Mouse (Mus musculus): ENCODE data around the gene Cracr2b.

- peak; percentile 91; the same call in 1 of the 2 replicates for TF ChIP-seq CTCF (IDR thresholded peaks at IDR 0.05; ENCODE audit: extremely low read depth, insufficient read length, insufficient replicate concordance, low read depth, low read length)
- no peak for TF ChIP-seq POLR2A (IDR thresholded peaks at IDR 0.05; ENCODE audit: low read depth, low read length)
These were observed 20.1 kb downstream of the Cracr2b start for GRCm38 (mm10) chr7:141480842-141481497.

Measured in small intestine, adult 2 months (tissue).